Mouse (Mus musculus): ENCODE results near the gene Tbk1.

GRCm38 (mm10) chr10:121569796-121570195 is 16.8 kb downstream of the Tbk1 start:
- TF ChIP-seq POLR2A (IDR thresholded peaks at IDR 0.05; ENCODE audit: insufficient read depth, low read depth, low read length) (no peak), CTCF (IDR thresholded peaks at IDR 0.05; ENCODE audit: insufficient read depth, low read depth, low read length) (no peak)
